Mouse (Mus musculus): ENCODE data around the gene Pgs1. TPM values are rescaled to one million over a fixed set of nuclear protein-coding genes. Genes with fewer than 3 reads are reported as not detected.
A peak's percentile ranks its signal among the peaks of the same experiment; 100 is the strongest.

The Pgs1 gene
- polyA plus RNA-seq, 1 experiment from 2014 or later: 41.8 TPM

DNA sequence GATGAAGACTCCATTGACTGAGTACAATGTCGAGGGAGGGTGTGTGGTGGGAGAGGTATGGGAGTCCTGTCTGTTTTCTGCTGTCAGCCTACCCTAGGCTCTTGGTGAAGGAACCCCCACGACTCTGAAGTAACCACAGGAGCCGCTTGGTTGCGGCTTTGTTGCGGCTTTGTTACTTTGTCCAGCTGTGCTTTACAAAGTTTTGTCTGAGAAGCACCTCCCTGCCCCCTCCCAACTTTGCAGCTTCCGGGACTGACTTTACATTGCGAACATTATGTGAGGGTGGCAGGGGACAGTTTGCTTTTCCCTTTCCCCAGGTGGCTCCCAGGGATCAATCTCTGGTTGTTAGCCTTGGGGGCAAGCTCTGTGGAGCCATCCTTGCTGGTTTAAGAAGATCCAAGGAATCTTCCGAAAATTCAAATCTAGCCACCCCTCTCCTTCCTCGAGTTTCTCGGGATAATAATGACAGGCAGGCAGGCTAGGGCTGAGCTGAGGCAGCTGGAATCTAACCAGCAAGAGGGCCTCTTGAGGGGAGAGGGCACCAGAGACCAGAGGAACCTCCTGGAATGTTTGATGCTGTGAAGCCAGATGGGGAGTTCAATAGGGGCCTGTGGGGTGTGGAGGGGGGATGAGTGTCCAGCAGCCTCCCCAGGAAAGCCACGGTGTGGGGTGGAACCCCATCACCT, 85.3 kb downstream of the Pgs1 start:
- peak; percentile 73 for ATAC-seq (ENCODE audit: low read depth)
- peak overlapping the region; percentile 70 for H3K27ac ChIP-seq (ENCODE audit: low read length)
- WGBS: 27% methylated on average over 11 of the region's 11 CpGs
- H3K4me3 ChIP-seq (ENCODE audit: low read length): no peak overlapping the region
- no peak overlapping the region for H3K4me2 ChIP-seq (ENCODE audit: low read depth, low read length)
- H3K9ac ChIP-seq (ENCODE audit: low read length): no peak overlapping the region
- no peaks in the 10 kb centered on the region for H3K9me3 ChIP-seq (ENCODE audit: control insufficient read depth, low read length)
- no peaks in the 10 kb centered on the region for H3K36me3 ChIP-seq (ENCODE audit: control insufficient read depth, insufficient read depth, low read length)
- peaks cover 32% of the 10 kb centered on the region for H3K4me1 ChIP-seq (replicated peaks; ENCODE audit: control insufficient read depth, insufficient read depth, low read length)
- H3K27me3 ChIP-seq (ENCODE audit: control insufficient read depth, insufficient read depth, low read depth, low read length): no peaks in the 10 kb centered on the region

Small RNA genes within 50 kb of the gene (microRNA-seq; reads per million reads assigned to microRNA genes)
- gene Mir6933: 0.79 reads per million

Other genes starting within 250 kb of the Pgs1 start
- gene Tmc8, start 204.2 kb upstream of the Pgs1 start, polyA plus RNA-seq (2015; fragmentation: Nextera tagmentation; extraction: Ambion mirVana): 3.0 and 4.0 TPM in 2 replicates
- gene Tmc6, start 204.1 kb upstream of the Pgs1 start, polyA plus RNA-seq (2015; fragmentation: Nextera tagmentation; extraction: Ambion mirVana): 23.6 and 26.0 TPM in 2 replicates
- gene 6030468B19Rik, start 188.6 kb upstream of the Pgs1 start, polyA plus RNA-seq (2015; fragmentation: Nextera tagmentation; extraction: Ambion mirVana): 0.14 and 1.4 TPM in 2 replicates
- gene Gm20708, start 176.6 kb upstream of the Pgs1 start, polyA plus RNA-seq (2015; fragmentation: Nextera tagmentation; extraction: Ambion mirVana): 0.13 and 0.14 TPM in 2 replicates
- gene Syngr2, start 176.6 kb upstream of the Pgs1 start, polyA plus RNA-seq (2015; fragmentation: Nextera tagmentation; extraction: Ambion mirVana): 79.5 and 87.7 TPM in 2 replicates
- gene Afmid, start 160.4 kb upstream of the Pgs1 start, polyA plus RNA-seq (2015; fragmentation: Nextera tagmentation; extraction: Ambion mirVana): 4.9 and 5.4 TPM in 2 replicates
- 130 and 131 TPM in 2 replicates for gene Tk1, start 160.2 kb upstream of the Pgs1 start, polyA plus RNA-seq (2015; fragmentation: Nextera tagmentation; extraction: Ambion mirVana)
- 312 and 336 TPM in 2 replicates for gene Birc5, start 137.0 kb upstream of the Pgs1 start, polyA plus RNA-seq (2015; fragmentation: Nextera tagmentation; extraction: Ambion mirVana)
- gene Tmem235, start 125.5 kb upstream of the Pgs1 start, polyA plus RNA-seq (2015; fragmentation: Nextera tagmentation; extraction: Ambion mirVana): not detected in 2 replicates
- gene Tha1, start 112.8 kb upstream of the Pgs1 start, polyA plus RNA-seq (2015; fragmentation: Nextera tagmentation; extraction: Ambion mirVana): 4.6 and 5.0 TPM in 2 replicates
- 12.5 and 13.2 TPM in 2 replicates for gene Socs3, start 16.2 kb upstream of the Pgs1 start, polyA plus RNA-seq (2015; fragmentation: Nextera tagmentation; extraction: Ambion mirVana)
- gene Dnah17, start 144.3 kb downstream of the Pgs1 start, polyA plus RNA-seq (2015; fragmentation: Nextera tagmentation; extraction: Ambion mirVana): 0.19 and 0.23 TPM in 2 replicates

Data from lung, embryonic 16.5 days (tissue).